Mouse (Mus musculus) limb, embryonic 11.5 days (tissue): ENCODE measurements at regions not wholly inside any gene's neighbourhood (a gene's known extent, or its start where the extent isn't known, plus 50 kb on each side); places are given as distances from the start of the nearest gene placed in this dataset.

Source experiments
- ATAC-seq: fragments of 200-750 bp; cut with Nextera tagmentation; 2 replicates; pipeline ENCODE4 v1.8.0; 2017; ENCODE audit warnings: low read depth; ENCODE audit not compliant: insufficient number of reproducible peaks, low FRiP score, low TSS enrichment
- DNase-seq: peaks from one replicate; pipeline ENCODE4 v3.0.0-alpha.2; 2015; ENCODE audit warnings: low spot score
- H3K27ac ChIP-seq: fragments of 300-500 bp; sonication (generic); replicated peaks from 2 replicates; pipeline ENCODE4 v1.5.1; 2014; ENCODE audit warnings: low read depth, mild to moderate bottlenecking, low read length
- H3K27me3 ChIP-seq: fragments of 300-500 bp; sonication (generic); 2 replicates; pipeline ENCODE4 v1.6.1; 2014; ENCODE audit warnings: mild to moderate bottlenecking, low read length, mixed read lengths; ENCODE audit not compliant: control insufficient read depth, insufficient read depth
- H3K36me3 ChIP-seq: fragments of 300-500 bp; sonication (generic); 2 replicates; pipeline ENCODE4 v1.6.1; 2014; ENCODE audit warnings: mild to moderate bottlenecking, low read length, moderate library complexity, mixed read lengths; ENCODE audit not compliant: control insufficient read depth, insufficient read depth
- H3K4me1 ChIP-seq: fragments of 300-500 bp; sonication (generic); 2 replicates; pipeline ENCODE4 v1.6.1; 2014; ENCODE audit warnings: low read length, mixed read lengths; ENCODE audit not compliant: control insufficient read depth, insufficient read depth
- H3K4me2 ChIP-seq: fragments of 300-500 bp; sonication (generic); 2 replicates; pipeline ENCODE4 v1.6.1; 2014; ENCODE audit warnings: low read depth, mild to moderate bottlenecking, moderate library complexity; ENCODE audit not compliant: severe bottlenecking
- H3K4me3 ChIP-seq: fragments of 300-500 bp; sonication (generic); 2 replicates; pipeline ENCODE4 v1.5.1; 2014; ENCODE audit warnings: low read depth, low read length
- H3K9ac ChIP-seq: fragments of 300-500 bp; sonication (generic); 2 replicates; pipeline ENCODE4 v1.6.1; 2014; ENCODE audit warnings: mild to moderate bottlenecking, low read length
- H3K9me3 ChIP-seq: fragments of 300-500 bp; sonication (generic); 2 replicates; pipeline ENCODE4 v1.6.1; 2016; ENCODE audit warnings: low read length; ENCODE audit not compliant: control insufficient read depth
- WGBS: fragments of 180-500 bp; shearing (Covaris S2); extraction: QIAGEN DNeasy Blood & Tissue Kit; methylation state at CpG from one replicate; pipeline ENCODE4 v1.1.7; 2014; 5-methylcytosine and 5-hydroxymethylcytosine counted together

- Histone ChIP-seq H3K4me2 (no peak overlapping the region), H3K4me3 (no peak overlapping the region), H3K27me3 (no peaks in the 10 kb centered on the region), H3K9me3 (no peaks in the 10 kb centered on the region), H3K27ac (no peak overlapping the region), H3K36me3 (no peaks in the 10 kb centered on the region), H3K4me1 (no peaks in the 10 kb centered on the region), H3K9ac (no peak overlapping the region)
- no peak; the same call in 1 of the 2 replicates for ATAC-seq
- 43% methylated on average over 2 of the region's 2 CpGs for WGBS
- peak; percentile 25 for DNase-seq
Measured at GRCm38 (mm10) chr15:55966780-55967179, 1510.6 kb downstream of the Slc22a22 start.

GRCm38 (mm10) chr15:55965296-55965695, 1512.1 kb downstream of the Slc22a22 start:
- Histone ChIP-seq H3K27me3 (no peaks in the 10 kb centered on the region), H3K9ac (no peak overlapping the region), H3K36me3 (no peaks in the 10 kb centered on the region), H3K4me2 (no peak overlapping the region), H3K9me3 (no peaks in the 10 kb centered on the region), H3K4me3 (no peak overlapping the region), H3K27ac (no peak overlapping the region), H3K4me1 (no peaks in the 10 kb centered on the region)
- ATAC-seq, result no peak
- DNase-seq, result no peak
- 78% methylated on average over 7 of the region's 7 CpGs for WGBS

- no peak overlapping the region for H3K27ac ChIP-seq
- H3K9me3 ChIP-seq, result no peaks in the 10 kb centered on the region
- H3K4me3 ChIP-seq, result no peak overlapping the region
- H3K36me3 ChIP-seq, result no peaks in the 10 kb centered on the region
- H3K27me3 ChIP-seq, result no peaks in the 10 kb centered on the region
- ATAC-seq, result no peak
- H3K4me1 ChIP-seq, result no peaks in the 10 kb centered on the region
- H3K9ac ChIP-seq, result no peak overlapping the region
- no peak for DNase-seq
- no peak overlapping the region for H3K4me2 ChIP-seq
- WGBS, result 95% methylated on average over 3 of the region's 3 CpGs
Measured at GRCm38 (mm10) chr15:55962093-55962492, 1515.3 kb downstream of the Slc22a22 start.
